Mouse (Mus musculus): ENCODE data around the gene Ppm1g.
A peak's percentile ranks its signal among the peaks of the same experiment; 100 is the strongest.

GRCm38 (mm10) chr5:31196207-31196606 is 24.3 kb downstream of the Ppm1g start:
- TF ChIP-seq POLR2AphosphoS2 (IDR thresholded peaks at IDR 0.05; ENCODE audit: insufficient read length, low read depth) (peak; percentile 67), USF1 (IDR thresholded peaks at IDR 0.05; ENCODE audit: low read depth) (no peak), POLR2A (IDR thresholded peaks at IDR 0.05; ENCODE audit: insufficient read length, low read depth) (no peak), CEBPB (IDR thresholded peaks at IDR 0.05; ENCODE audit: insufficient read depth, poor library complexity, severe bottlenecking) (no peak), MAX (IDR thresholded peaks at IDR 0.05; ENCODE audit: low read depth) (no peak), MYOD1 (IDR thresholded peaks at IDR 0.05; ENCODE audit: control insufficient read depth in 1 of 3, insufficient read length in 2 of 3, low read depth in 2 of 3) (no peak), E2F4 (IDR thresholded peaks at IDR 0.05; ENCODE audit: insufficient read depth) (no peak), TCF12 (IDR thresholded peaks at IDR 0.05; ENCODE audit: insufficient read depth, poor library complexity, severe bottlenecking) (no peak), REST (IDR thresholded peaks at IDR 0.05; ENCODE audit: insufficient read depth, insufficient read length) (no peak), TCF3 (IDR thresholded peaks at IDR 0.05; ENCODE audit: insufficient read length, low read depth) (no peak)

Measured in myocyte (in vitro differentiated cells).